Comparison of ENCODE assay signal across 10 mouse cellular contexts in the genomic region with DNA sequence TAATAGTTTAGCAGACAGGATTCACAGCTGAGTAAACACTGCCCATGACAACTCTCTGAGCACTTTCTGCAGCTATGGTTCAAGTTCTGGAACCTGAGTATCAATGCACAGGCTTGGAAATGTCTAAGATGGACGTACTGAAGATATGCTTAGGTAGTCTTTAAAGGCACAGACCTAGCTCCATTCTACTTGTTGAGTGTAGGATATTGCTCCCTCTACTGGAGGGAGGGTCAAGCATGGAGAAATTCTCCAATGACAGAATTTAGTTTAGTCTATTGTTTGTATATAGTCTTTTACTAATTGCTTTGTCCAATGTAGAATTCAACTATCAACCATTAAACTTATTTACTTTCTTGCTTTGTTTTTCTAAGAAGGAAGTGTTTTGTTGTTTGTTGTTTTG.
DNase-seq lines count a peak whose midpoint lies in the region; ATAC-seq and TF ChIP-seq lines count a peak whose summit lies in the region.
"Had no signal": no experiment of that assay in that cellular context is flagged by ENCODE, and none has a peak within 500 bp of the region (broad histone marks: within the 10 kb centered on the region; RNA-seq: fewer than 3 reads in every experiment).

No protein-coding gene starts in this region.

- H3K27me3 ChIP-seq in liver, postnatal 0 days (ENCODE audit: insufficient read depth, low read length) = no peaks in the 10 kb centered on the region
- H3K27me3 ChIP-seq in liver, embryonic 11.5 days (replicated peaks; ENCODE audit: control insufficient read depth, insufficient read depth, low read length) = no peaks in the 10 kb centered on the region

- H3K27ac ChIP-seq in liver, postnatal 0 days (ENCODE audit: low read depth) = no peak overlapping the region
- no peak overlapping the region for H3K27ac ChIP-seq in liver, embryonic 11.5 days (ENCODE audit: low read depth, low read length)

- TF ChIP-seq EP300 in liver, postnatal 0 days (IDR thresholded peaks at IDR 0.05; ENCODE audit: low read depth) = no peak

- peaks cover 14% of the 10 kb centered on the region for H3K4me1 ChIP-seq in liver, postnatal 0 days (ENCODE audit: insufficient read depth)
- peaks cover 3% of the 10 kb centered on the region; the same call in 1 of the 2 replicates for H3K4me1 ChIP-seq in liver, embryonic 11.5 days (replicated peaks; ENCODE audit: control insufficient read depth, insufficient read depth, low read length)

- peak; percentile 38 for DNase-seq in embryo, embryonic 10 days (ENCODE audit: low spot score)
- DNase-seq in embryo, embryonic 9.5 days (ENCODE audit: extremely low spot score) = no peak
- no peak for DNase-seq in liver, postnatal 0 days
- DNase-seq in liver, embryonic 11.5 days (ENCODE audit: low spot score) = no peak
- peak; percentile 51 for DNase-seq in adipocyte (ENCODE audit: low spot score)
- DNase-seq in spleen, adult 18-20 months = no peak
- DNase-seq in cerebellum, adult 9-11 months = no peak
- DNase-seq: cerebellum, adult 8-10 months had no signal

- H3K9ac ChIP-seq in liver, postnatal 0 days (replicated peaks) = no peak overlapping the region
- no peak overlapping the region for H3K9ac ChIP-seq in liver, embryonic 11.5 days (ENCODE audit: low read depth, low read length)

- peaks cover 12% of the 10 kb centered on the region for H3K36me3 ChIP-seq in liver, postnatal 0 days (replicated peaks; ENCODE audit: insufficient read depth, low read length)
- 0 out of 2 replicates have a peak, but pooled peaks cover 5% of the 10 kb centered on the region for H3K36me3 ChIP-seq in liver, embryonic 11.5 days (ENCODE audit: control insufficient read depth, insufficient read depth, low read length)

- no peak overlapping the region for H3K4me3 ChIP-seq in liver, postnatal 0 days (ENCODE audit: low read depth, low read length)
- H3K4me3 ChIP-seq in liver, embryonic 11.5 days (ENCODE audit: low read depth, low read length) = no peak overlapping the region
- H3K4me3 ChIP-seq: myocyte had no signal

- H3K4me2 ChIP-seq in liver, postnatal 0 days (ENCODE audit: low read depth, low read length) = no peak overlapping the region
- H3K4me2 ChIP-seq in liver, embryonic 11.5 days = no peak overlapping the region

- peak; percentile 69 for TF ChIP-seq CTCF in liver, postnatal 0 days (IDR thresholded peaks at IDR 0.05; ENCODE audit: low read depth)

- no peaks in the 10 kb centered on the region for H3K9me3 ChIP-seq in liver, postnatal 0 days (ENCODE audit: low read length)
- H3K9me3 ChIP-seq in liver, embryonic 11.5 days (ENCODE audit: control insufficient read depth, low read length) = no peaks in the 10 kb centered on the region

- WGBS in liver, postnatal 0 days (ENCODE audit: insufficient replicate concordance) = 41% methylated on average over 1 of the region's 1 CpGs
- WGBS in liver, embryonic 11.5 days = 50% methylated on average over 1 of the region's 1 CpGs

- no peak for ATAC-seq in liver, postnatal 0 days
- ATAC-seq in liver, embryonic 11.5 days (replicated peaks; ENCODE audit: low FRiP score) = no peak
- peak; percentile 60 for ATAC-seq in megakaryocyte progenitor cell, adult 5-6 weeks (replicated peaks; ENCODE audit: poor library complexity)

Comparison
In these comparisons a context has a peak if more than half of its experiments do, and no peak if none do; other contexts are left out.
1. DNase-seq: peak in embryo, embryonic 10 days (single experiment) and adipocyte (single experiment); none in embryo, embryonic 9.5 days (single experiment), liver, postnatal 0 days (single experiment), liver, embryonic 11.5 days (single experiment), spleen, adult 18-20 months (0 of 2) and cerebellum, adult 9-11 months (single experiment).